18 mouse cellular contexts compared by ENCODE assay signal in the genomic region with DNA sequence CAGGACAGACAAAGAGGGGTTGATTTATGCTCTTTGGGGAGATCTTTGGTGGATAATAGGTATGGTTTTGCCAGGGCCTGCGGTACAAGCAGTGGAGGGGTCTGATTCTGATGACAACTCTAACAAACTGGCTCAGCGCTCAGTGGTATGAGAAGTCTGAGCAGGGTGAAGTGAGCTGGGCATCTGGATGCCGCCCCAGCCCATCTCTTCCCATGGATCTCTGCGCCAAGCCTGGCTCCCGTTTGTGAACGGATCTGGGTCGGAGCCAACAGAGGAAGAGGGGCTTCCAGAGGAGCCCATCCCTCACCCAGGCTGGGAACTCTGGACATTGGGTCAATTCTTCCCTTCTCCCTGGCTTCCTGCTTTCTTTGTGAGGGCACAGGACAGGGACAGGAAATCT. TPM values are rescaled to one million over a fixed set of nuclear protein-coding genes. Genes with fewer than 3 reads are reported as not detected.
DNase-seq lines count a peak whose midpoint lies in the region; ATAC-seq and TF ChIP-seq lines count a peak whose summit lies in the region.
"Had no signal": no experiment of that assay in that cellular context is flagged by ENCODE, and none has a peak within 500 bp of the region (broad histone marks: within the 10 kb centered on the region; RNA-seq: fewer than 3 reads in every experiment).

No protein-coding gene starts in this region.

- no peak overlapping the region for H3K4me3 ChIP-seq in hindbrain, embryonic 15.5 days
- H3K4me3 ChIP-seq in hindbrain, embryonic 13.5 days: no peak overlapping the region
- no peak overlapping the region for H3K4me3 ChIP-seq in lung, postnatal 0 days (ENCODE audit: low read depth, low read length)
- no peak overlapping the region for H3K4me3 ChIP-seq in neural tube, embryonic 15.5 days (replicated peaks)
- H3K4me3 ChIP-seq: forebrain, embryonic 13.5 days; liver, embryonic 15.5 days had no signal

- DNase-seq in cerebellum, adult 9-11 months: peak; percentile 52
- DNase-seq in cerebellum, adult 11 months: no peak
- peak; percentile 18 for DNase-seq in lung, postnatal 0 days (ENCODE audit: low spot score)
- DNase-seq in lung, adult 18-20 months: no peak
- no peak for DNase-seq in neural tube, embryonic 10.5 days (ENCODE audit: extremely low spot score, low spot score)
- DNase-seq: adrenal gland, adult 2 months; kidney, adult 9 months; kidney, postnatal 36 days; liver; right cerebral cortex, postnatal 14 days had no signal

- peaks cover 18% of the 10 kb centered on the region for H3K4me1 ChIP-seq in hindbrain, embryonic 15.5 days (replicated peaks)
- H3K4me1 ChIP-seq in hindbrain, embryonic 13.5 days (replicated peaks): peaks cover 8% of the 10 kb centered on the region
- peaks cover 7% of the 10 kb centered on the region; the same call in 1 of the 2 replicates for H3K4me1 ChIP-seq in lung, postnatal 0 days (ENCODE audit: insufficient read depth, low read depth, low read length)
- peaks cover 14% of the 10 kb centered on the region for H3K4me1 ChIP-seq in neural tube, embryonic 15.5 days

- no peak for TF ChIP-seq EP300 in lung, postnatal 0 days (IDR thresholded peaks at IDR 0.05)

- peak; percentile 39 for ATAC-seq in hindbrain, embryonic 15.5 days (ENCODE audit: low FRiP score, low read depth)
- no peak for ATAC-seq in hindbrain, embryonic 13.5 days (ENCODE audit: low FRiP score)
- ATAC-seq in lung, postnatal 0 days: no peak
- ATAC-seq in neural tube, embryonic 15.5 days (ENCODE audit: low FRiP score): peak; percentile 63; the same call in 1 of the 2 replicates
- ATAC-seq: forebrain, embryonic 13.5 days; intestine, embryonic 16.5 days had no signal

- 66% methylated on average over 7 of the region's 7 CpGs for WGBS in hindbrain, embryonic 15.5 days
- WGBS in hindbrain, embryonic 13.5 days: 76% methylated on average over 7 of the region's 7 CpGs
- WGBS in lung, postnatal 0 days: 67% methylated on average over 7 of the region's 7 CpGs
- WGBS in neural tube, embryonic 15.5 days: 74% methylated on average over 7 of the region's 7 CpGs

- no peak for TF ChIP-seq CTCF in lung, postnatal 0 days (IDR thresholded peaks at IDR 0.05)

- H3K36me3 ChIP-seq in hindbrain, embryonic 15.5 days: no peaks in the 10 kb centered on the region
- no peaks in the 10 kb centered on the region for H3K36me3 ChIP-seq in hindbrain, embryonic 13.5 days
- no peaks in the 10 kb centered on the region for H3K36me3 ChIP-seq in lung, postnatal 0 days (ENCODE audit: insufficient read depth, low read length)
- H3K36me3 ChIP-seq in neural tube, embryonic 15.5 days: no peaks in the 10 kb centered on the region
- H3K36me3 ChIP-seq: liver, embryonic 15.5 days had no signal

- no peak overlapping the region for H3K27ac ChIP-seq in hindbrain, embryonic 15.5 days (replicated peaks)
- no peak overlapping the region for H3K27ac ChIP-seq in hindbrain, embryonic 13.5 days
- H3K27ac ChIP-seq in lung, postnatal 0 days (ENCODE audit: low read length): no peak overlapping the region
- no peak overlapping the region for H3K27ac ChIP-seq in neural tube, embryonic 15.5 days (replicated peaks)
- H3K27ac ChIP-seq: forebrain, embryonic 13.5 days; liver, embryonic 15.5 days; macrophage had no signal

- H3K9me3 ChIP-seq in hindbrain, embryonic 15.5 days: no peaks in the 10 kb centered on the region
- H3K9me3 ChIP-seq in hindbrain, embryonic 13.5 days: no peaks in the 10 kb centered on the region
- H3K9me3 ChIP-seq in lung, postnatal 0 days (ENCODE audit: low read length): no peaks in the 10 kb centered on the region
- H3K9me3 ChIP-seq in neural tube, embryonic 15.5 days (replicated peaks): no peaks in the 10 kb centered on the region
- H3K9me3 ChIP-seq: forebrain, embryonic 13.5 days; liver, embryonic 15.5 days had no signal

- no peaks in the 10 kb centered on the region for H3K27me3 ChIP-seq in hindbrain, embryonic 15.5 days
- H3K27me3 ChIP-seq in hindbrain, embryonic 13.5 days: peaks cover 10% of the 10 kb centered on the region; the same call in 1 of the 2 replicates
- H3K27me3 ChIP-seq in lung, postnatal 0 days (replicated peaks; ENCODE audit: insufficient read depth, low read length): no peaks in the 10 kb centered on the region
- no peaks in the 10 kb centered on the region for H3K27me3 ChIP-seq in neural tube, embryonic 15.5 days (replicated peaks)
- H3K27me3 ChIP-seq: forebrain, embryonic 13.5 days; liver, embryonic 15.5 days had no signal

- H3K4me2 ChIP-seq in hindbrain, embryonic 15.5 days: no peak overlapping the region
- no peak overlapping the region for H3K4me2 ChIP-seq in hindbrain, embryonic 13.5 days
- no peak overlapping the region for H3K4me2 ChIP-seq in lung, postnatal 0 days (replicated peaks; ENCODE audit: low read depth, low read length)
- no peak overlapping the region for H3K4me2 ChIP-seq in neural tube, embryonic 15.5 days
- H3K4me2 ChIP-seq: forebrain, embryonic 13.5 days; heart, embryonic 11.5 days; liver, embryonic 15.5 days had no signal

- no peak overlapping the region for H3K9ac ChIP-seq in hindbrain, embryonic 15.5 days
- H3K9ac ChIP-seq in hindbrain, embryonic 13.5 days: no peak overlapping the region
- no peak overlapping the region for H3K9ac ChIP-seq in lung, postnatal 0 days (replicated peaks; ENCODE audit: low read depth)
- no peak overlapping the region for H3K9ac ChIP-seq in neural tube, embryonic 15.5 days (replicated peaks)
- H3K9ac ChIP-seq: forebrain, embryonic 13.5 days; liver, embryonic 15.5 days had no signal

RNA-seq across cellular contexts. Expression of gene Smad5, which starts 19.5 kb away (rescaled TPM):
- 20.2 and 20.8 TPM in 2 replicates for polyA plus RNA-seq in hindbrain, embryonic 15.5 days (2015; fragmentation: Nextera tagmentation; extraction: Ambion mirVana)
- 23.5 and 24.1 TPM in 2 replicates for polyA plus RNA-seq in hindbrain, embryonic 13.5 days (2015; fragmentation: Nextera tagmentation; extraction: Ambion mirVana)
- polyA plus RNA-seq in lung, postnatal 0 days (2015; fragmentation: Nextera tagmentation; extraction: Ambion mirVana): 16.6 and 16.9 TPM in 2 replicates
- polyA plus RNA-seq in neural tube, embryonic 15.5 days (2015; fragmentation: Nextera tagmentation; extraction: Ambion mirVana): 16.3 and 19.0 TPM in 2 replicates

Comparison
In these comparisons a context has a peak if more than half of its experiments do, and no peak if none do; other contexts are left out.
1. DNase-seq: peak in cerebellum, adult 9-11 months (single experiment) and lung, postnatal 0 days (single experiment); none in cerebellum, adult 11 months (single experiment), lung, adult 18-20 months (0 of 2) and neural tube, embryonic 10.5 days (single experiment).
2. ATAC-seq: peak in hindbrain, embryonic 15.5 days (single experiment) and neural tube, embryonic 15.5 days (single experiment); none in hindbrain, embryonic 13.5 days (single experiment) and lung, postnatal 0 days (single experiment).